Mouse (Mus musculus) naive thymus-derived CD4-positive, alpha-beta T cell, adult 5 months (primary cell): Measurements from ENCODE around the gene Mgam. TPM values are rescaled to one million over a fixed set of nuclear protein-coding genes. Genes with fewer than 3 reads are reported as not detected.

ENCODE experiments used
- polyA plus RNA-seq: library from polyadenylated mRNA; unstranded; fragments of 100-300 nt; shearing (Covaris generic); gene quantifications from one replicate; pipeline ENCODE4 v1.2.1, GENCODE M21; 2017

Mgam gene
- polyA plus RNA-seq, result 0.15 TPM

GRCm38 (mm10) chr6:40628406-40629000 is at the start of gene Mgam:
Gene Mgam, plus strand, starts transcription at chr6:40628831.

GRCm38 (mm10) chr6:40585645-40586044 is 43.0 kb upstream of the Mgam start, which contains the start of gene Clec5a:
Gene Clec5a, minus strand, starts transcription at chr6:40585821.

GRCm38 (mm10) chr6:40613260-40613852 is 15.3 kb upstream of the Mgam start, which contains the start of gene Tas2r138:
Gene Tas2r138, minus strand, starts transcription at chr6:40613310.

Other genes with a start within 250 kb of the Mgam start
- gene E330009J07Rik, start 192.7 kb upstream of the Mgam start, polyA plus RNA-seq, result 32.2 TPM
- not detected for gene Wee2, start 189.7 kb upstream of the Mgam start, polyA plus RNA-seq
- 67.7 TPM for gene Ssbp1, start 157.5 kb upstream of the Mgam start, polyA plus RNA-seq
- not detected for gene Tas2r137, start 137.6 kb upstream of the Mgam start, polyA plus RNA-seq
- gene Tas2r108, start 135.3 kb upstream of the Mgam start, polyA plus RNA-seq, result not detected
- not detected for gene Prss37, start 109.3 kb upstream of the Mgam start, polyA plus RNA-seq
- not detected for gene Olfr461, start 73.8 kb upstream of the Mgam start, polyA plus RNA-seq
- gene Olfr460, start 59.3 kb upstream of the Mgam start, polyA plus RNA-seq, result not detected
- not detected for gene Clec5a, start 43.0 kb upstream of the Mgam start, polyA plus RNA-seq
- gene Tas2r138, start 15.5 kb upstream of the Mgam start, polyA plus RNA-seq, result not detected